Mouse (Mus musculus) small intestine, adult 2 months (tissue): ENCODE measurements around the gene Gm11562.

ENCODE experiments used
- CTCF ChIP-seq: fragments of 200-500 bp; IDR thresholded peaks from 2 replicates; pipeline ENCODE4 v1.5.1; 2012; ENCODE audit warnings: low read depth, mild to moderate bottlenecking, control low read depth, inconsistent platforms, low read length, moderate library complexity, mixed read lengths; ENCODE audit not compliant: insufficient replicate concordance, insufficient read length; ENCODE audit errors: extremely low read depth
- POLR2A ChIP-seq: fragments of 200-500 bp; IDR thresholded peaks from 2 replicates; pipeline ENCODE4 v1.6.1; 2012; ENCODE audit warnings: low read depth, mild to moderate bottlenecking, control low read depth, inconsistent platforms, low read length, moderate library complexity

DNA sequence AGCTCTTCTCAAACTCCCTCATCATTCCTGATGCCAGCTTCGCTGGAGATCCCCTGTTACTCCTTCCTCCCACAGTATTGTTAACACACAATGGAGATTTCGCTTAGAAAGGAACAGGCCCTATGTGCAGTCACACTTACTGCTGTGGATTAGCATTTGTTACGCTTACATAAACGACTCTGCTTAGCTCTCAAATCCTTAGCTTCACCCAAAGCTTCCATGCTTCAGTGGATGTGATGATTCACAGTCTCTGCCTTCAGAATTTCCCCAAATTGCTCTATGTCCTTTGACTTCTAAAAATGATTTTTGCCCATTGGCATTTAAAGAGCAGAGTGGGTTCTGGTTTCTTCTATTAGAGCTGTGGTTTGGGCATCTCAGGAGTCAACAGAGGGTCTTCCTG, 47.1 kb downstream of the Gm11562 start:
- TF ChIP-seq POLR2A (no peak), CTCF (no peak)
